Mouse (Mus musculus): ENCODE results near the gene Ppp1r18. TPM values are rescaled to one million over a fixed set of nuclear protein-coding genes. Genes with fewer than 3 reads are reported as not detected.

The Ppp1r18 gene
- polyA plus RNA-seq, 1 experiment from 2014 or later: 20.1 TPM

DNA sequence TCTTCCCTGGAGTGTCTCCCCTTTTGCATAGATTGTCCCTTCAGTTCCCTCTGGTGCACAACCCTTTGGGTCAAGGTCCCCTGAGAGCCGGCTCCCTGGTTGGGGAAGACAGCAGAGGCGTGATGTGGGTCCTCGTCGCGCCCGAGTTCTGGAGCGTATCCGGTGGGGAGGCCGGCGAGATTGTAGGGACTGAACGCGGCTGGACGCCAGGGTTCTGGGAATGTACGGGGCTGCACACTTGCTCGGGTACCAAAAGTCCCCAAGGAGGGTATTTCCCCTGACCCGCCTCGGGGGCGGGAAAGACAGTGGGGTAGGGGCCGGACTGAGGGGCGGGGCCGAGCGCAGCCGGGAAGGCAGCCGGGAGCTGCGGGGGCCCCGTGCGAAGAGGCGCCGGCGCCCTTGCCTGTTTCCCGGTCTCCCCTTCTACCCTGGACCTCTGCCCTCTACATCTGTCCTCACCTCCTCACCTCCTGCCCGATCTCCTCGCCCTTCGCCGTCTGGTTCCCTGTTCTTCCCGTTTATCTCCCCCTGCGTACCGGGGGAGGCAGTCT is 963 bp downstream of the Ppp1r18 start:
- ATAC-seq (replicated peaks; ENCODE audit: extremely low read depth, insufficient read depth, low FRiP score): peak; percentile 59
- Histone ChIP-seq H3K36me3 (ENCODE audit: control insufficient read depth, insufficient read depth) (peaks cover 7% of the 10 kb centered on the region), H3K27ac (ENCODE audit: low read length) (peak overlapping the region; percentile 96), H3K9ac (ENCODE audit: low read length) (peak overlapping the region; percentile 73), H3K4me1 (ENCODE audit: control insufficient read depth, insufficient read depth, low read length) (peaks cover 43% of the 10 kb centered on the region), H3K4me2 (ENCODE audit: low read depth, low read length) (peak overlapping the region; percentile 83), H3K27me3 (ENCODE audit: control insufficient read depth, insufficient read depth, low read length) (no peaks in the 10 kb centered on the region), H3K4me3 (ENCODE audit: low read length) (peak overlapping the region; percentile 69), H3K9me3 (replicated peaks; ENCODE audit: control insufficient read depth, low read length) (peaks cover 2% of the 10 kb centered on the region; the same call in 1 of the 2 replicates)
- under 1% methylated on average over 37 of the region's 38 CpGs for WGBS

DNA sequence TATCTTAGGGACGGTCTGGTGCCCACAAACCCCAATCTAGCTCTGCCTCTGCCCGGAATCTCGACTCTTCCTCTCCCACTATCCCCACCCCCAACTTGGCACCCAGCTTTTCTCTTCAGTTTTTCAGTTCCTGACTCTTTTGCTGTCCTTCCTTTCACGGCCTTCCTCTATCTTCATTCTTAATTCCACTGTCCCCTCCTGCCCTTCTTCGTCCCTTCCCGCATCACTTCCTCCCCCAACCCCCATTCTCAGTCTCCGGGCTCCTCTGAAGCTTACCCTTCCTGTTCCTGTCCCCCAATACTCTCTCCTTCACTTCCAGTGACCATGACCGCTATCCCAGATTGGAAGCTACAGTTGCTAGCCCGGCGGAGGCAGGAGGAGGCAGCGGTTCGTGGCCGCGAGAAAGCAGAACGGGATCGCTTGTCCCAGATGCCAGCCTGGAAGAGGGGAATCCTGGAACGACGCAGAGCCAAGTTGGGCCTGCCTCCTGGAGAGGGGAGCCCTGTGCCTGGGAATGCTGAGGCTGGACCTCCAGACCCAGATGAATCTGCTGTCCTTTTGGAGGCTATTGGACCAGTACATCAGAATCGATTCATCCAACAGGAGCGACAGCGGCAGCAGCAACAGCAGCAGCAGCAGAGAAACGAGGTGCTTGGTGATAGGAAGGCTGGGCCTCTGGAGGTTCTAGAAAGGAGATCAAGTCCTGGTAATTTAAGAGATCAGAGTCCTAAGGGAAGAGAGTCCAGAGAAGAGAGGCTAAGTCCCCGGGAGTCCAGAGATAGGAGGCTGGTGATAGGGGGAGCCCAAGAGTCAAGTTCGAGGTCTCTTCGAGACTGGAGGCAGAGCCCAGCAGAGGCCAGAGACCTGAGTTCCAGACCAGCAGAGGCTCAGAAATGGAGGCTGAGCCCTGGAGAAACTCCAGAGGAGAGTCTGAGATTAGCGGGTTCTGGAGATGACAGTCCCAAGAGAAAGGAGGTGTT is 1.8 kb downstream of the Ppp1r18 start:
- Histone ChIP-seq H3K4me3 (ENCODE audit: low read length) (peak overlapping the region; percentile 69), H3K4me1 (ENCODE audit: control insufficient read depth, insufficient read depth, low read length) (peaks cover 40% of the 10 kb centered on the region), H3K9me3 (replicated peaks; ENCODE audit: control insufficient read depth, low read length) (peaks cover 3% of the 10 kb centered on the region; the same call in 1 of the 2 replicates), H3K9ac (ENCODE audit: low read length) (peak overlapping the region; percentile 73), H3K27me3 (ENCODE audit: control insufficient read depth, insufficient read depth, low read length) (no peaks in the 10 kb centered on the region), H3K27ac (ENCODE audit: low read length) (peak overlapping the region; percentile 96), H3K36me3 (ENCODE audit: control insufficient read depth, insufficient read depth) (peaks cover 8% of the 10 kb centered on the region), H3K4me2 (ENCODE audit: low read depth, low read length) (peak overlapping the region; percentile 83)
- no peak for ATAC-seq (replicated peaks; ENCODE audit: extremely low read depth, insufficient read depth, low FRiP score)
- 6% methylated on average over 26 of the region's 26 CpGs for whole genome bisulfite sequencing

DNA sequence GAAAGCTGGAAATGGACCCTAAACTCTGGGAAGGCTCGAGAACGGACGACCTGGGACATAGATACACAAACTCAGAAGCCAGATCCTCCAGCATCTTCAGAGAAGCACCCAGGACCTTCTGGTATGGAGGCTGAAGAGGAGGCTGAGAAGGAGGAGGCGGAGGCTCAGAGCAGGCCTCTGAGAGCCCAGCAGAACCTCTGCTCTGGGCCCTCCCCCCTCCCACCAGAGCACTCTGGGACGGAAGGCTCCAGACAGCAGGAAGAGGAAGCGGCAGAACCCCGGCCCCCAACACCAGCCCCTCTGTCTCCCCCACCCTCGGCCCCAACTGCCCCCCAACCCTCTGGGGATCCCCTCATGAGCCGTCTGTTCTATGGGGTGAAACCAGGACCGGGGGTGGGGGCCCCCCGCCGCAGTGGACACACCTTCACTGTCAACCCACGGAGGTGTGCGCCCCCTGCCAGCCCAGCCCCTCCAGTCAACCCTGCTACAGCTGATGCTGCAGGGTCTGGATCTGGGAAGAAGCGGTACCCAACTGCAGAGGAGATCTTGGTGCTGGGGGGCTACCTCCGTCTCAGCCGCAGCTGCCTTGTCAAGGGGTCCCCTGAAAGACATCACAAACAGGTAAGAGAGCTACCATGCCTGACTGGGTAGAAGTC is 2.9 kb downstream of the Ppp1r18 start:
- peak overlapping the region; percentile 73 for H3K9ac ChIP-seq (ENCODE audit: low read length)
- ATAC-seq (replicated peaks; ENCODE audit: extremely low read depth, insufficient read depth, low FRiP score): no peak
- H3K4me1 ChIP-seq (ENCODE audit: control insufficient read depth, insufficient read depth, low read length): peaks cover 44% of the 10 kb centered on the region

GRCm38 (mm10) chr17:35868961-35869345 is 3.6 kb downstream of the Ppp1r18 start:
- Histone ChIP-seq H3K4me1 (ENCODE audit: control insufficient read depth, insufficient read depth, low read length) (peaks cover 49% of the 10 kb centered on the region), H3K9ac (ENCODE audit: low read length) (peak overlapping the region; percentile 73), H3K27me3 (ENCODE audit: control insufficient read depth, insufficient read depth, low read length) (no peaks in the 10 kb centered on the region), H3K36me3 (ENCODE audit: control insufficient read depth, insufficient read depth) (peaks cover 5% of the 10 kb centered on the region), H3K4me3 (ENCODE audit: low read length) (peak overlapping the region; percentile 69), H3K27ac (ENCODE audit: low read length) (peak overlapping the region; percentile 96), H3K4me2 (ENCODE audit: low read depth, low read length) (peak overlapping the region; percentile 83), H3K9me3 (replicated peaks; ENCODE audit: control insufficient read depth, low read length) (peaks cover 3% of the 10 kb centered on the region; the same call in 1 of the 2 replicates)
- ATAC-seq (replicated peaks; ENCODE audit: extremely low read depth, insufficient read depth, low FRiP score): no peak
- 3% methylated on average over 7 of the region's 7 CpGs for WGBS

More for the DNA sequence above, 2.9 kb downstream of the Ppp1r18 start:
- Histone ChIP-seq H3K27me3 (ENCODE audit: control insufficient read depth, insufficient read depth, low read length) (no peaks in the 10 kb centered on the region), H3K4me3 (ENCODE audit: low read length) (peak overlapping the region; percentile 69), H3K4me2 (ENCODE audit: low read depth, low read length) (peak overlapping the region; percentile 83), H3K36me3 (ENCODE audit: control insufficient read depth, insufficient read depth) (peaks cover 8% of the 10 kb centered on the region), H3K9me3 (replicated peaks; ENCODE audit: control insufficient read depth, low read length) (peaks cover 3% of the 10 kb centered on the region; the same call in 1 of the 2 replicates), H3K27ac (ENCODE audit: low read length) (peak overlapping the region; percentile 96)
- 21% methylated on average over 16 of the region's 17 CpGs for WGBS

DNA sequence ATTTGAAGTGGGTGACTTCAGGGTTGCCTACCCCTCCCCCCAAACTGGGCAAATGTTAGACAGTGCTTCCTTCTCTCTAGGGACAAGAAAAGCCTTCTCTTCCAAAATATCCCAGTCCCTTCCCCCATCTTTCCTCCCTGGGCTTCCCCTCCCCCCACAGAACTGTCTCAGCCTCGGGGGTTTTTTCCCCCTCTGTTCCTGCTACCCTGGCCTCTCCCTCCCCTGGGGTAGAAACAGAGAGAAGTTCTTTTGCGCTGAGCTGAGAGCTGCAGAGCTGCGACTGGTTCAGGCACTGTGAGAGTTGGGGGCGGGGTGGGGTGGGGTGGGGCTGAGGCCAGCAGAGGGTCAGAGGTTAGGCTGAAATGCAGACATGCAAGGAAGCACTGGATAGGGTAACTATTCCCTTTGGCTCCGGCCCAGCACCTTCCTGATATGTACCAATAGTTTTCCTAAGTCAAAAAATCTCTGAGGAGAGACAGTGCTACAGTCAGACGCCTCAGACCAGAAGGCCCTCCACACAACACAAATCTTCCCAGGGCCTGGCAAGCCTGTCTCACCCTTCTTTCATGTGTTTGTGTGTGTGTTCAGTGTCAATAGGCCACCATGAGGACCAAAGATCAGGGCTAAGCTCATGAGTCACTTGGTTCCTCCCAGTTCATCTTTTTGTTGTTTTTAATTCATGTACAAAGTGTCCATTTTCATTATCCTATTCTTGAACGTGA is 4.1 kb downstream of the Ppp1r18 start:
- Histone ChIP-seq H3K27me3 (ENCODE audit: control insufficient read depth, insufficient read depth, low read length) (no peaks in the 10 kb centered on the region), H3K9ac (ENCODE audit: low read length) (peak overlapping the region; percentile 73), H3K9me3 (replicated peaks; ENCODE audit: control insufficient read depth, low read length) (peaks cover 3% of the 10 kb centered on the region; the same call in 1 of the 2 replicates), H3K4me3 (ENCODE audit: low read length) (peak overlapping the region; percentile 69), H3K36me3 (ENCODE audit: control insufficient read depth, insufficient read depth) (peaks cover 5% of the 10 kb centered on the region), H3K27ac (ENCODE audit: low read length) (peak overlapping the region; percentile 96), H3K4me1 (ENCODE audit: control insufficient read depth, insufficient read depth, low read length) (peaks cover 51% of the 10 kb centered on the region), H3K4me2 (ENCODE audit: low read depth, low read length) (peak overlapping the region; percentile 83)
- no peak for ATAC-seq (replicated peaks; ENCODE audit: extremely low read depth, insufficient read depth, low FRiP score)
- WGBS: 7% methylated on average over 7 of the region's 7 CpGs

- no peaks in the 10 kb centered on the region for H3K27me3 ChIP-seq (ENCODE audit: control insufficient read depth, insufficient read depth, low read length)
- H3K9ac ChIP-seq (ENCODE audit: low read length): peak overlapping the region; percentile 73
- H3K27ac ChIP-seq (ENCODE audit: low read length): peak overlapping the region; percentile 96
- 26% methylated on average over 9 of the region's 9 CpGs for WGBS
- peak overlapping the region; percentile 69 for H3K4me3 ChIP-seq (ENCODE audit: low read length)
- peaks cover 45% of the 10 kb centered on the region for H3K4me1 ChIP-seq (ENCODE audit: control insufficient read depth, insufficient read depth, low read length)
- peak; percentile 29; the same call in 1 of the 2 replicates for ATAC-seq (replicated peaks; ENCODE audit: extremely low read depth, insufficient read depth, low FRiP score)
- H3K4me2 ChIP-seq (ENCODE audit: low read depth, low read length): peak overlapping the region; percentile 83
- peaks cover 3% of the 10 kb centered on the region; the same call in 1 of the 2 replicates for H3K9me3 ChIP-seq (replicated peaks; ENCODE audit: control insufficient read depth, low read length)
- H3K36me3 ChIP-seq (ENCODE audit: control insufficient read depth, insufficient read depth): peaks cover 10% of the 10 kb centered on the region
These were observed 4.9 kb downstream of the Ppp1r18 start for GRCm38 (mm10) chr17:35870151-35870883.

DNA sequence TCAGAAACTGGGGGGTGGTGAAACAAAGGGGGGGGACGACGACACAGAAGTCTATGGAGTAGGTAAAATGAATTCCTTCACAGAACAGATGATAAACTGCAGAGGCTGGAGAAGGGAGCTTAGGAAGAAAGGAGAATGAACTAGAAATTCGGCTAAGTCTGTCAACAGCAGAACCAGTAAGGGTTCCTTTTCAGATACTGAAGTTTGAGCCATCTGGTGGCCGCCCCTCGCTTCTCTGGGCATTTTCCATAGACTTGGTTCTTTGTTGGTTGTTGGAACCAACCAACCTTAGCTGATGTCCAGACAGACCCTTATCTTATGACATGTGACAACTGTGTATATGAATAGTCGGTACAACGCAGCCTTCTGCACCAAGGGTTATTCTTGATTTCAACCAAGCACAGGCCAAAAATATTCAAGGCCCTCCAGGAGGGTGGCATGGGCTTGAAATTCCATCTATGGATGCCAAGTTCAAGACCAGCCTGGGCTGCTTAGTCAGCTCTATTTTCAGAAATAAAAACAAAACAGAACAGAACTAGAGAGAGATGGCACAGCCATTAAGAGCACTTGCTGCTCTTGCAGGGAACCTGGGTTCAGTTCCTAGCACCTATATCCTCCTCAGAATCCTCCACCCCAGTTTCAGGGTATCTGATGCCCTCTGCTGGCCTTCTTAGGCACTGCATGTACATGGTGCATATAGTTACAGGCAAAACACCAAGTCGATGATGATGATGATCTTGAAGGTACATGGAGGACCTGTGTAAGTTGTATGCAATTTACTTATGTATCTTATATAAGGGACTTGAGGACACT is 5.7 kb downstream of the Ppp1r18 start:
- Histone ChIP-seq H3K9ac (ENCODE audit: low read length) (no peak overlapping the region; the same call in 1 of the 2 replicates), H3K36me3 (ENCODE audit: control insufficient read depth, insufficient read depth) (peaks cover 11% of the 10 kb centered on the region), H3K27me3 (ENCODE audit: control insufficient read depth, insufficient read depth, low read length) (no peaks in the 10 kb centered on the region), H3K4me1 (ENCODE audit: control insufficient read depth, insufficient read depth, low read length) (peaks cover 45% of the 10 kb centered on the region), H3K9me3 (replicated peaks; ENCODE audit: control insufficient read depth, low read length) (peaks cover 3% of the 10 kb centered on the region; the same call in 1 of the 2 replicates), H3K4me2 (ENCODE audit: low read depth, low read length) (peak overlapping the region; percentile 83), H3K4me3 (ENCODE audit: low read length) (peak overlapping the region; percentile 69), H3K27ac (ENCODE audit: low read length) (peak overlapping the region; percentile 96)
- ATAC-seq (replicated peaks; ENCODE audit: extremely low read depth, insufficient read depth, low FRiP score): no peak
- 40% methylated on average over 8 of the region's 8 CpGs for WGBS

Measured in heart, embryonic 16.5 days (tissue).